Comparison of ENCODE assay signal across 8 mouse cellular contexts in genomic region chr5:130853371-130853770, GRCm38 (mm10).
DNase-seq lines count a peak whose midpoint lies in the region; ATAC-seq lines count a peak whose summit lies in the region.

No protein-coding gene starts in this region.

- no peaks in the 10 kb centered on the region for H3K36me3 ChIP-seq in midbrain, embryonic 10.5 days
- H3K36me3 ChIP-seq in midbrain, embryonic 16.5 days (ENCODE audit: control insufficient read depth, insufficient read depth, low read length) = no peaks in the 10 kb centered on the region
- no peaks in the 10 kb centered on the region for H3K36me3 ChIP-seq in intestine, embryonic 16.5 days (ENCODE audit: control insufficient read depth, insufficient read depth, low read length)

- intact Hi-C loops in left cerebral cortex, postnatal 25 days (cut with DNase I) = loop anchor here (1.0 to 5.0 kb wide), 2 partner anchors 406 to 448 kb away; no protein-coding TSS in a partner anchor

- WGBS in midbrain, embryonic 10.5 days = under 1% methylated on average over 10 of the region's 10 CpGs
- 1% methylated on average over 10 of the region's 10 CpGs for WGBS in midbrain, embryonic 16.5 days
- WGBS in intestine, embryonic 16.5 days = 2% methylated on average over 10 of the region's 10 CpGs

- no peak overlapping the region for H3K27ac ChIP-seq in midbrain, embryonic 10.5 days (replicated peaks)
- no peak overlapping the region for H3K27ac ChIP-seq in midbrain, embryonic 16.5 days (ENCODE audit: low read length)
- H3K27ac ChIP-seq in intestine, embryonic 16.5 days (ENCODE audit: low read length) = no peak overlapping the region

- H3K27me3 ChIP-seq in midbrain, embryonic 10.5 days (ENCODE audit: low read depth, poor library complexity, severe bottlenecking) = no peaks in the 10 kb centered on the region
- H3K27me3 ChIP-seq in midbrain, embryonic 16.5 days (ENCODE audit: control insufficient read depth, insufficient read depth, low read depth, low read length) = no peaks in the 10 kb centered on the region
- no peaks in the 10 kb centered on the region for H3K27me3 ChIP-seq in intestine, embryonic 16.5 days (replicated peaks; ENCODE audit: control insufficient read depth, insufficient read depth, low read length)

- DNase-seq in midbrain, embryonic 10.5 days (ENCODE audit: low spot score) = peak; percentile 86
- peak; percentile 81 for DNase-seq in cerebellum, adult 9-11 months
- DNase-seq in frontal cortex, postnatal 36 days (ENCODE audit: low spot score in 2 of 2) = peak; percentile 90 to 93
- peak; percentile 88 to 92 for DNase-seq in left cerebral cortex, postnatal 25 days (ENCODE audit: low spot score in 2 of 2)
- peak; percentile 7 to 17 for DNase-seq in thymus, adult 18-20 months

- H3K9ac ChIP-seq in midbrain, embryonic 16.5 days (ENCODE audit: low read depth, low read length) = no peak overlapping the region
- no peak overlapping the region for H3K9ac ChIP-seq in intestine, embryonic 16.5 days (ENCODE audit: low read depth, low read length)

- no peak for ATAC-seq in midbrain, embryonic 16.5 days
- 0 out of 2 replicates have a peak, but pooled peaks have one; percentile 46 for ATAC-seq in intestine, embryonic 16.5 days
- peak; percentile 57 for ATAC-seq in neutrophil, adult 5-6 weeks (ENCODE audit: extremely low read depth, insufficient number of reproducible peaks, low FRiP score, poor library complexity, severe bottlenecking)

- peaks cover 8% of the 10 kb centered on the region for H3K4me1 ChIP-seq in midbrain, embryonic 10.5 days
- H3K4me1 ChIP-seq in midbrain, embryonic 16.5 days (ENCODE audit: control insufficient read depth, insufficient read depth, low read length) = no peaks in the 10 kb centered on the region
- H3K4me1 ChIP-seq in intestine, embryonic 16.5 days (ENCODE audit: control insufficient read depth, insufficient read depth, low read length) = no peaks in the 10 kb centered on the region

- H3K9me3 ChIP-seq in midbrain, embryonic 10.5 days (replicated peaks) = no peaks in the 10 kb centered on the region
- H3K9me3 ChIP-seq in midbrain, embryonic 16.5 days (replicated peaks; ENCODE audit: control insufficient read depth, low read length, poor library complexity, severe bottlenecking) = no peaks in the 10 kb centered on the region
- H3K9me3 ChIP-seq in intestine, embryonic 16.5 days (ENCODE audit: control insufficient read depth, low read length) = no peaks in the 10 kb centered on the region

- H3K4me2 ChIP-seq in midbrain, embryonic 16.5 days (ENCODE audit: low read length) = no peak overlapping the region
- no peak overlapping the region for H3K4me2 ChIP-seq in intestine, embryonic 16.5 days (ENCODE audit: low read depth, low read length)

- H3K4me3 ChIP-seq in midbrain, embryonic 10.5 days = no peak overlapping the region
- H3K4me3 ChIP-seq in midbrain, embryonic 16.5 days (ENCODE audit: low read depth, low read length) = no peak overlapping the region
- H3K4me3 ChIP-seq in intestine, embryonic 16.5 days (ENCODE audit: low read length) = no peak overlapping the region

Comparison
In these comparisons a context has a peak if more than half of its experiments do, and no peak if none do; other contexts are left out.
1. DNase-seq: peak in every context shown above with its lines; median percentile 92 in frontal cortex, postnatal 36 days; 90 in left cerebral cortex, postnatal 25 days; 86 in midbrain, embryonic 10.5 days; 81 in cerebellum, adult 9-11 months; 12 in thymus, adult 18-20 months.